In genomic region chr10:125725681-125726139, GRCm38 (mm10) we compare ENCODE assay signal across 7 mouse cellular contexts.
DNase-seq lines count a peak whose midpoint lies in the region; ATAC-seq lines count a peak whose summit lies in the region.

No protein-coding gene starts in this region.

- H3K9ac ChIP-seq in liver, embryonic 11.5 days (ENCODE audit: low read depth, low read length), result no peak overlapping the region
- H3K9ac ChIP-seq in embryonic facial prominence, embryonic 14.5 days (ENCODE audit: low read depth, low read length), result no peak overlapping the region
- no peak overlapping the region for H3K9ac ChIP-seq in intestine, embryonic 15.5 days
- no peak overlapping the region for H3K9ac ChIP-seq in midbrain, embryonic 14.5 days (replicated peaks; ENCODE audit: low read length)

- no peak overlapping the region for H3K27ac ChIP-seq in liver, embryonic 11.5 days (ENCODE audit: low read depth, low read length)
- peak overlapping the region; percentile 22; the same call in 1 of the 2 replicates for H3K27ac ChIP-seq in embryonic facial prominence, embryonic 14.5 days (replicated peaks; ENCODE audit: low read depth, low read length)
- no peak overlapping the region for H3K27ac ChIP-seq in intestine, embryonic 15.5 days
- no peak overlapping the region for H3K27ac ChIP-seq in midbrain, embryonic 14.5 days (replicated peaks; ENCODE audit: low read depth, low read length)

- H3K36me3 ChIP-seq in liver, embryonic 11.5 days (ENCODE audit: control insufficient read depth, insufficient read depth, low read length), result no peaks in the 10 kb centered on the region
- H3K36me3 ChIP-seq in embryonic facial prominence, embryonic 14.5 days (ENCODE audit: control insufficient read depth, insufficient read depth, low read length), result no peaks in the 10 kb centered on the region
- H3K36me3 ChIP-seq in intestine, embryonic 15.5 days, result no peaks in the 10 kb centered on the region
- no peaks in the 10 kb centered on the region for H3K36me3 ChIP-seq in midbrain, embryonic 14.5 days (ENCODE audit: control insufficient read depth, insufficient read depth, low read length)

- H3K4me2 ChIP-seq in liver, embryonic 11.5 days, result no peak overlapping the region
- peak overlapping the region; percentile 29 for H3K4me2 ChIP-seq in embryonic facial prominence, embryonic 14.5 days (ENCODE audit: low read depth, low read length)
- H3K4me2 ChIP-seq in intestine, embryonic 15.5 days (replicated peaks), result no peak overlapping the region
- no peak overlapping the region for H3K4me2 ChIP-seq in midbrain, embryonic 14.5 days (ENCODE audit: low read length)

- ATAC-seq in liver, embryonic 11.5 days (replicated peaks; ENCODE audit: low FRiP score), result no peak
- peak; percentile 57 for ATAC-seq in embryonic facial prominence, embryonic 14.5 days (ENCODE audit: low read depth)
- ATAC-seq in intestine, embryonic 15.5 days, result peak; percentile 92
- no peak for ATAC-seq in midbrain, embryonic 14.5 days (ENCODE audit: low FRiP score, low TSS enrichment)

- peak; percentile 13 for DNase-seq in liver
- DNase-seq in liver, embryonic 11.5 days (ENCODE audit: low spot score), result no peak
- peak; percentile 59 for DNase-seq in embryonic facial prominence, embryonic 14.5 days (ENCODE audit: low spot score)
- peak; percentile 34 for DNase-seq in midbrain, embryonic 14.5 days
- no peak for DNase-seq in urinary bladder, postnatal 4 days (ENCODE audit: low spot score in 2 of 2)
- DNase-seq in thymus, postnatal 14 days, result no peak

- H3K9me3 ChIP-seq in liver, embryonic 11.5 days (ENCODE audit: control insufficient read depth, low read length), result no peaks in the 10 kb centered on the region
- no peaks in the 10 kb centered on the region for H3K9me3 ChIP-seq in embryonic facial prominence, embryonic 14.5 days (ENCODE audit: control insufficient read depth, low read length)
- no peaks in the 10 kb centered on the region for H3K9me3 ChIP-seq in intestine, embryonic 15.5 days
- no peaks in the 10 kb centered on the region for H3K9me3 ChIP-seq in midbrain, embryonic 14.5 days (ENCODE audit: control insufficient read depth, low read length)

- H3K4me3 ChIP-seq in liver, embryonic 11.5 days (ENCODE audit: low read depth, low read length), result no peak overlapping the region
- no peak overlapping the region for H3K4me3 ChIP-seq in embryonic facial prominence, embryonic 14.5 days (ENCODE audit: low read depth, low read length)
- no peak overlapping the region for H3K4me3 ChIP-seq in intestine, embryonic 15.5 days (replicated peaks)
- H3K4me3 ChIP-seq in midbrain, embryonic 14.5 days (replicated peaks; ENCODE audit: low read depth, low read length), result no peak overlapping the region

- H3K4me1 ChIP-seq in liver, embryonic 11.5 days (replicated peaks; ENCODE audit: control insufficient read depth, insufficient read depth, low read length), result no peaks in the 10 kb centered on the region
- H3K4me1 ChIP-seq in embryonic facial prominence, embryonic 14.5 days (ENCODE audit: control insufficient read depth, insufficient read depth, low read length), result 0 out of 2 replicates have a peak, but pooled peaks cover 3% of the 10 kb centered on the region
- H3K4me1 ChIP-seq in intestine, embryonic 15.5 days (replicated peaks), result no peaks in the 10 kb centered on the region
- H3K4me1 ChIP-seq in midbrain, embryonic 14.5 days (ENCODE audit: control insufficient read depth, insufficient read depth, low read length), result no peaks in the 10 kb centered on the region

- 32% methylated on average over 7 of the region's 7 CpGs for WGBS in liver, embryonic 11.5 days
- WGBS in embryonic facial prominence, embryonic 14.5 days, result 21% methylated on average over 7 of the region's 7 CpGs
- 22% methylated on average over 7 of the region's 7 CpGs for WGBS in intestine, embryonic 15.5 days
- WGBS in midbrain, embryonic 14.5 days, result 31% methylated on average over 7 of the region's 7 CpGs

- H3K27me3 ChIP-seq in liver, embryonic 11.5 days (replicated peaks; ENCODE audit: control insufficient read depth, insufficient read depth, low read length), result no peaks in the 10 kb centered on the region
- no peaks in the 10 kb centered on the region for H3K27me3 ChIP-seq in embryonic facial prominence, embryonic 14.5 days (replicated peaks; ENCODE audit: control insufficient read depth, insufficient read depth, low read length)
- no peaks in the 10 kb centered on the region for H3K27me3 ChIP-seq in intestine, embryonic 15.5 days (replicated peaks)
- H3K27me3 ChIP-seq in midbrain, embryonic 14.5 days (ENCODE audit: control insufficient read depth, insufficient read depth, low read length), result no peaks in the 10 kb centered on the region

Comparison
In these comparisons a context has a peak if more than half of its experiments do, and no peak if none do; other contexts are left out.
1. DNase-seq: peak in liver (single experiment), embryonic facial prominence, embryonic 14.5 days (single experiment) and midbrain, embryonic 14.5 days (single experiment); none in liver, embryonic 11.5 days (single experiment), urinary bladder, postnatal 4 days (0 of 2) and thymus, postnatal 14 days (single experiment).
2. ATAC-seq: peak in embryonic facial prominence, embryonic 14.5 days (single experiment) and intestine, embryonic 15.5 days (single experiment); none in liver, embryonic 11.5 days (single experiment) and midbrain, embryonic 14.5 days (single experiment).